Mouse (Mus musculus) liver, embryonic 14.5 days (tissue): ENCODE data around the gene Slc12a4.

Source experiments
- CTCF ChIP-seq: IDR thresholded peaks from 2 replicates; pipeline ENCODE4 v1.5.1; 2016; ENCODE audit warnings: antibody characterized with exemption, low read depth, control low read depth
- EP300 ChIP-seq: IDR thresholded peaks from 2 replicates; pipeline ENCODE4 v1.6.1; 2016; ENCODE audit warnings: antibody characterized with exemption, low read depth

DNA sequence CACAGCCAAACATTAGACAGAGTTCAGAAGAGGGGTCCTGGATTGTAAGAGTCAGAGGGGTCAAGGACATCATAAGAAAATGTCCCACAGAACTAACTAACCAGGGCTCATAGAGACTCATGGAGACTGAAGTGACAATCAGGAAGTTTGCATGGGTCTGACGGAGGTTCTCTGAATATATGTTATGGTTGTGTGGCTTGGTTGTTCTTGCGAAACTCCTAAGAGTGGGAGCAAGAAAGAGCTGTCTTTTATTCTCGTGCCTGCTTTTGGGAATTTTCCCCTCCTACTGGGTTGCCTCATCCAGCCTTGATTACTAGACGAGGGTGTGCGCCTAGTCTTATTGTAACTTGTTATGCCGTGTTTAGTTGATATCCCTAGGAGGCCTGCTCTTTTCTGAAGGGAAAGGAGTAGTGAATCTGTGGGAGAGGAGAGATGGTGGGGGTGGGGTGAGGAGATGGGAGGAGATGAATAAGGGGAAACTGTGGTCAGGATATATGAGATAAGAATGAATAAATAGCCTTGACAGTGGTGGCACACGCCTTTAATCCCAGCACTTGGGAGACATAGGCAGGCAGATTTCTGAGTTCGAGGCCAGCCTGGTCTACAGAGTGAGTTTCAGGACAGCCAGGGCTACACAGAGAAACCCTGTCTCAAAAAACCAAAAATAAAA lies 38.8 kb upstream of the Slc12a4 start:
- TF ChIP-seq EP300: no peak
- no peak for TF ChIP-seq CTCF
